Mouse (Mus musculus) ES-Bruce4 (cell line): ENCODE results near the gene Myadm.

Source experiments
- CTCF ChIP-seq: IDR thresholded peaks from one replicate; pipeline ENCODE4 v1.8.1; 2011; ENCODE audit warnings: low read depth, low read length
- EP300 ChIP-seq: IDR thresholded peaks from 2 replicates; pipeline ENCODE4 v1.6.1; 2011; ENCODE audit warnings: low read depth, low read length; ENCODE audit not compliant: insufficient read depth

GRCm38 (mm10) chr7:3345301-3345700 lies 56.4 kb downstream of the Myadm start:
- TF ChIP-seq CTCF: no peak
- TF ChIP-seq EP300: no peak
